Mouse (Mus musculus): ENCODE data around the gene Eif2b1. TPM values are rescaled to one million over a fixed set of nuclear protein-coding genes. Genes with fewer than 3 reads are reported as not detected.

Eif2b1 gene
- 25.2 and 25.4 TPM in 2 replicates for polyA plus RNA-seq (2012; rRNA removed)

DNA sequence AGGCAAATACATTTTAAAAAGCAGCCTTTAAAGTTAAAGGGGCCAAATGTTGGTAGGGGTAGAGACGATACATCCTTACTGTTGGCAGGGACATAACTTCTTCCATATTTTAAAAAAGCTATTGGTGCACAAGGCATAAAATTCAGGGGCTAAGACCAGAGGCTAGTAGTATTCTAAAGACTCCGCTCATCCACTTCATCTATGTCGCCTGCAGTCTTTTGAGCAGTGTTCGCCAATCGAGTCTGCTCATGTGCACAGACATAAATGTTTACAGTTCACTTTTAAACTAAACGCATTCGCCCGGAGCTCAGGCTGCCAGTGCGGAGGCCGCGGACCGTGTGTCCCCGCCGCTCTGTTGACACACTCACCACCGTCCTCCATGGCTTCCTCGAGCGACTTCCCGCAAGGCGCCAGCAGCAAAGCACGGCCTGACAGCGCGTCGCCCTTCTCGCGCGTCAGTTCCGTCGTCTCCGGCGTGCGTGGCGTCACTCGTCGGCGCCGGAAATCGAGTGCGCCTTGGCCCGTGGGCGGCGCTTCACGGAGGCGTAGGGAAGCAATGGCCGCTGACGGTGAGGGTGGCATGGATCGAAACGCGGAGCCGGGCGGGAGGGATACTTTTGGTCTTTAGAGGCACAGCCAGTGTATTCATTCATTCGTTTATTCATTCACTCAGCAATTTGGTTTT is at the start of gene Eif2b1, which contains the start of gene Gtf2h3:
Gene Eif2b1, minus strand, starts transcription at position 499 of the 685 bp plus-strand sequence.
Gene Gtf2h3, plus strand, starts transcription at position 508 of the 685 bp plus-strand sequence.
- TF ChIP-seq POLR2A (IDR thresholded peaks at IDR 0.05; ENCODE audit: control insufficient read depth, extremely low read depth, insufficient read depth, low read length, poor library complexity) = peak; percentile 78
- TF ChIP-seq CTCF (IDR thresholded peaks at IDR 0.05; ENCODE audit: borderline replicate concordance, control insufficient read depth, extremely low read depth, insufficient read depth, low read length, poor library complexity) = no peak
- no peak within 1 kb of the TSS for H3K27ac ChIP-seq (ENCODE audit: control insufficient read depth, insufficient read depth, low read length)
- no peaks in the 10 kb centered on the region for H3K27me3 ChIP-seq (ENCODE audit: control insufficient read depth, insufficient read depth, low read length)
- peak; percentile 92 for DNase-seq
- H3K4me3 ChIP-seq (ENCODE audit: control insufficient read depth, insufficient read depth, low read length) = peak within 1 kb of the TSS; percentile 70
- H3K4me1 ChIP-seq (replicated peaks; ENCODE audit: control insufficient read depth, insufficient read depth, low read length) = peaks cover 10% of the 10 kb centered on the region
- peaks cover 15% of the 10 kb centered on the region for H3K36me3 ChIP-seq (ENCODE audit: control insufficient read depth, insufficient read depth, low read length)
- WGBS = under 1% methylated on average over 51 of the region's 51 CpGs

DNA sequence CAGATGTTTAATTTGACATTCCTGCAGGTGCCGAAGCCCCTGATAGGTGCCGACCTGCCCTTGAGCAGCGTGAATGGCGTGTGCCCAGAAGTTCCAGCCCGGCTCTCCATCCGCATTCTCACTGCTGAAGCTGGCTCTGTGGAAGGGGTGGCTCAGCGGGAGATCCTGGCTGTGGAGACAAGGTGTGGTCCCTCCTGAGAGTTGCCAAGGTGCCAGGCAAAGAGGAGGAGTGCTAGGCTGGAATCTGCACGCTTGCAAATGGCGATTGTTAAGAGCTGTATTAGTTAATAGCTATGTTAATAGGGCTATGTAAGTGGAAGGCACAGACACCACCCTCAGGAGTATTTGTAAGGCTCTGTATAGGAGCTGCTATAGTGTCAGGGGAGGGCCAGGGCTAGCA is 45.4 kb upstream of the Eif2b1 start:
- no peak for TF ChIP-seq POLR2A (IDR thresholded peaks at IDR 0.05; ENCODE audit: control insufficient read depth, extremely low read depth, insufficient read depth, low read length, poor library complexity)
- TF ChIP-seq CTCF (IDR thresholded peaks at IDR 0.05; ENCODE audit: borderline replicate concordance, control insufficient read depth, extremely low read depth, insufficient read depth, low read length, poor library complexity) = no peak
- Histone ChIP-seq H3K36me3 (ENCODE audit: control insufficient read depth, insufficient read depth, low read length) (no peaks in the 10 kb centered on the region), H3K27ac (ENCODE audit: control insufficient read depth, insufficient read depth, low read length) (no peak overlapping the region), H3K4me3 (ENCODE audit: control insufficient read depth, insufficient read depth, low read length) (no peak overlapping the region), H3K27me3 (ENCODE audit: control insufficient read depth, insufficient read depth, low read length) (no peaks in the 10 kb centered on the region), H3K4me1 (replicated peaks; ENCODE audit: control insufficient read depth, insufficient read depth, low read length) (peaks cover 5% of the 10 kb centered on the region)
- no peak for DNase-seq
- WGBS = 97% methylated on average over 9 of the region's 9 CpGs

DNA sequence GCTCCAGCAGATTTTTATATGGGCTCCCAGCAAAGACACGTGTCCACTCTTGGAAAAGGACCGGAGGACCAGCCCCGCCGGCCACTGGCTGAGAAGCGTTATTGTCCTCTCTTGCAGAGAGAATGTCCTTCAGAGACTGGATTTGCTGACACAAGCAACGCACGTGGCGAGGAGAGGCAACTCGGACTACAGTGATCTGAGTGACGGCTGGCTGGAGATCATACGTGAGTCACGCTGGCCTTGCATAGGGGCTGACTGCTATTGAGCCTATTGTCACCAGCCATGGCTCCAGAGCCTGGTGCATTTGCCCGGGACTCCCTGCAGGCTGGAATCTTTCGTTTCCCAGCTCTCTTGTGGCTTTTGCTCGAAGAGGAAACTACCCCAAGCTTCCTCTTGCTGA is 44.0 kb upstream of the Eif2b1 start:
- DNase-seq = no peak
- no peak overlapping the region for H3K4me3 ChIP-seq (ENCODE audit: control insufficient read depth, insufficient read depth, low read length)
- peaks cover under 1% of the 10 kb centered on the region for H3K4me1 ChIP-seq (replicated peaks; ENCODE audit: control insufficient read depth, insufficient read depth, low read length)
- TF ChIP-seq POLR2A (IDR thresholded peaks at IDR 0.05; ENCODE audit: control insufficient read depth, extremely low read depth, insufficient read depth, low read length, poor library complexity) (no peak), CTCF (IDR thresholded peaks at IDR 0.05; ENCODE audit: borderline replicate concordance, control insufficient read depth, extremely low read depth, insufficient read depth, low read length, poor library complexity) (no peak)
- no peaks in the 10 kb centered on the region for H3K27me3 ChIP-seq (ENCODE audit: control insufficient read depth, insufficient read depth, low read length)
- H3K36me3 ChIP-seq (ENCODE audit: control insufficient read depth, insufficient read depth, low read length) = no peaks in the 10 kb centered on the region
- WGBS = 77% methylated on average over 15 of the region's 15 CpGs
- H3K27ac ChIP-seq (ENCODE audit: control insufficient read depth, insufficient read depth, low read length) = no peak overlapping the region

DNA sequence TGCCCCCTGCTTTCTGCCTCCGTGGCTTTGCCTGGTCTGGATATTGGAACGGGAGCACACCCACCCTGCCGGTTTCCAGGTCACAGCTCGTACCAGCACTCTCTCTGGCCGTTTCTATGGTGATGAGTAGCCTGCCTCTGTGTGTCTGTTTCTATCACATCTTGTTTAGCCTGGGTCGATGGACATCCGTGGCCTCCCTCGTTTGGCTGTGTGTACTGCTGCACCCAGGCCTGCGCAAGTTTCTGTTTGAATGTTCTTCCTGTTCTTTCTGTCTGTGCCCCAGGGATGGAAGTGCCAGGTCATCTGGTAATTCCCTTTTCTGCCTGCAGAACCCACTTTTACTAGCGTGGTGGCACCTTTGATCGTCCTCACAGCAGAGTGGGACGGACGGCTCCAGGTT is 42.4 kb upstream of the Eif2b1 start:
- WGBS = 81% methylated on average over 13 of the region's 13 CpGs

DNA sequence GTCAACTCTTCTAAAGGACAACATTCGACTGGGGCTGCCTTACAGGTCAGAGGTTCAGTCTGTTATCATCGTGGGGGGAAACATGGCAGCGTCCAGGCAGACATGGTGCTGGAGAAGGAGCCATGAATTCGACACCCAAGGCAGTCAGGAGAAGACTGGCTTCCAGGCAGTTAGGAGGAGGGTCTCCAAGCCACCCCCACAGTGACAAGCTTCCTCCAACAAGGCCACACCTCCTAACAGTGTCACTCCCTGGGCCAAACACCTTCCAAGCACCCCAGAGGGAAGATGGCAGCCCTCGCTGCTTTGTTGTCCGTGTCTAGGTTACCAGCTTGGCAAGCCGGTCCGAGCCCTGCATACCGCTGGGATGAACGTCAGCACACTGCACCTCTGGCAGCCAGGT is 39.8 kb upstream of the Eif2b1 start:
- 95% methylated on average over 10 of the region's 10 CpGs for WGBS
- TF ChIP-seq POLR2A (IDR thresholded peaks at IDR 0.05; ENCODE audit: control insufficient read depth, extremely low read depth, insufficient read depth, low read length, poor library complexity) = no peak
- no peak for TF ChIP-seq CTCF (IDR thresholded peaks at IDR 0.05; ENCODE audit: borderline replicate concordance, control insufficient read depth, extremely low read depth, insufficient read depth, low read length, poor library complexity)
- H3K4me3 ChIP-seq (ENCODE audit: control insufficient read depth, insufficient read depth, low read length) = no peak overlapping the region
- H3K27me3 ChIP-seq (ENCODE audit: control insufficient read depth, insufficient read depth, low read length) = no peaks in the 10 kb centered on the region
- H3K27ac ChIP-seq (ENCODE audit: control insufficient read depth, insufficient read depth, low read length) = no peak overlapping the region
- no peaks in the 10 kb centered on the region for H3K36me3 ChIP-seq (ENCODE audit: control insufficient read depth, insufficient read depth, low read length)
- DNase-seq = no peak
- H3K4me1 ChIP-seq (replicated peaks; ENCODE audit: control insufficient read depth, insufficient read depth, low read length) = peaks cover 11% of the 10 kb centered on the region

More for the DNA sequence above, 42.4 kb upstream of the Eif2b1 start:
- Histone ChIP-seq H3K4me1 (replicated peaks; ENCODE audit: control insufficient read depth, insufficient read depth, low read length) (peaks cover 4% of the 10 kb centered on the region), H3K27ac (ENCODE audit: control insufficient read depth, insufficient read depth, low read length) (no peak overlapping the region), H3K36me3 (ENCODE audit: control insufficient read depth, insufficient read depth, low read length) (no peaks in the 10 kb centered on the region), H3K27me3 (ENCODE audit: control insufficient read depth, insufficient read depth, low read length) (no peaks in the 10 kb centered on the region), H3K4me3 (ENCODE audit: control insufficient read depth, insufficient read depth, low read length) (no peak overlapping the region)
- no peak for TF ChIP-seq CTCF (IDR thresholded peaks at IDR 0.05; ENCODE audit: borderline replicate concordance, control insufficient read depth, extremely low read depth, insufficient read depth, low read length, poor library complexity)
- no peak for TF ChIP-seq POLR2A (IDR thresholded peaks at IDR 0.05; ENCODE audit: control insufficient read depth, extremely low read depth, insufficient read depth, low read length, poor library complexity)
- no peak for DNase-seq

DNA sequence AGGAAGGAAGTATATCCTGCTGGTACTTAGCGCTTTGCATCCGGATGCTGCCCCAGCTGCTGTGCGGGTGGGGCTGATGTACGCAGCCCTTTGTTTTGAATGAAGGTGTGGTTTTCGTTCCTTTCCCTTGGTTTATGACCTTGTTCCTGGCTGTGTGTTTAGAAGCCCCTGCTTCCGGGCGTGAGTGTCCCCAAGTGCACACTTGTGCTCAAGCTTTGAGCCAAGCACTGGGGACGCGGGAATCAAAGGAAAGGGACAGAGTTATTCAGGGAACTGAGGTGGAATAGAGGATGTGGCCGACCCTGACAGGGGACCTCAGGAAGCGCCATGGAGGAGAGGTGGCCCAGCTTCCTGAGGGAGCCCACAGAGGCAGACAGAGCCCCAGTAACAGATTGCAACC is 35.8 kb upstream of the Eif2b1 start:
- whole genome bisulfite sequencing = 10% methylated on average over 11 of the region's 11 CpGs
- TF ChIP-seq POLR2A (IDR thresholded peaks at IDR 0.05; ENCODE audit: control insufficient read depth, extremely low read depth, insufficient read depth, low read length, poor library complexity) = no peak
- no peak for TF ChIP-seq CTCF (IDR thresholded peaks at IDR 0.05; ENCODE audit: borderline replicate concordance, control insufficient read depth, extremely low read depth, insufficient read depth, low read length, poor library complexity)
- H3K4me1 ChIP-seq (replicated peaks; ENCODE audit: control insufficient read depth, insufficient read depth, low read length) = peaks cover 11% of the 10 kb centered on the region
- H3K27ac ChIP-seq (ENCODE audit: control insufficient read depth, insufficient read depth, low read length) = peak overlapping the region; percentile 66
- no peaks in the 10 kb centered on the region for H3K27me3 ChIP-seq (ENCODE audit: control insufficient read depth, insufficient read depth, low read length)
- no peak overlapping the region for H3K4me3 ChIP-seq (ENCODE audit: control insufficient read depth, insufficient read depth, low read length)
- DNase-seq = peak; percentile 59
- no peaks in the 10 kb centered on the region for H3K36me3 ChIP-seq (ENCODE audit: control insufficient read depth, insufficient read depth, low read length)
